Mouse (Mus musculus): ENCODE results near the gene Rapgef2. TPM values are rescaled to one million over a fixed set of nuclear protein-coding genes. Genes with fewer than 3 reads are reported as not detected.
"Not testable (repeated sequence)": the region's sequence is repeated elsewhere in the genome, so short reads cannot be mapped to it uniquely, and the experiment has no call there.

Rapgef2 gene
- total RNA-seq, 2 experiments from 2014 or later, result 158 to 163 TPM

DNA sequence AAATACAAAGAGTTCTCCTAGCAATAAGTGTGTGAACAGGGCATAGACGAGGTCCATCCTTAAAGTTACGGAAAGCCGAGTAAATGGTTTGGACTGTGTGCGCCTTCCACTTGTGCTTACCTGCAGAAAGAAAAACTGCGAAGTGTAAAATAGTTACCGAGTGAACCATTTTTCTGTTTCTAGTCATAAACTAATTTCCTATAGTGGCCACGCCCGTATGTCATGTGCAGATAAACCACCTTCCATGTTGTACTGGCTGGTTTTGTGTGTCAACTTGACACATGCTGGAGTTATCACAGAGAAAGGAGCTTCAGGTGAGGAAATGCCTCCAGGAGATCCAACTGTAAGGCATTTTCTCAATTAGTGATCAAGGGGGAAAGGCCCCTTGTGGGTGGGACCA, 115.2 kb downstream of the Rapgef2 start:
- not testable (repeated sequence) for DNase-seq (ENCODE audit: low spot score in 2 of 2)

DNA sequence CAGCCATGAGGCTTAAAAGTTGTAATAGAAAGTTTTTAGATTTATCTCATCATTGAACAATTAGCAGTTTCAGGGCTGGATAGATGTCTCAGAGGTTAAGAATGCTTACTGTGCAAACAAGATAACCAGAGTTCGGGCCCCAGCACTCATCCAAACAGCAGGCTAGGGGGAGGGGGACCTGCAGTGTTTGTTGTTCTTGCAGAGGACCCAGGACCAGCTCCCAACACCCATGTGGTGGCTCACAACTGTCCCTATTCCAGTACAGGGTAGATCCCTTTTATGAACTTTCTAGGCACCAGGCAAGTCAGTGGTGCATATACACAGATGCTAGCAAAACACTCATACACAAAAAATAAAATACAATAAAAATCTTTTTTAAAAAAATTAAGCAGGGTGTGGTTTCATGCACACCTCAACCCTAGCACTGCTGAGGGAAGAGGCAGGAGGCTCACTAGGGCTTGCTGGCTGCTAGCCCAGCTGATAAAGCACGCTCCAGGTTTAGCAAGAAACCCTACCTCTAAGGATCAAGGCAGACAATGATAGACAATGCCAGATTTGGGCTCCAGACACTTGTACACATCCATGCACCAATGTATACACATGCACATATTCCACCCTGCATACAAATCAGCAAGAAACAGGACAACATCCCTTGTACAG, 118.0 kb downstream of the Rapgef2 start:
- no peak for DNase-seq (ENCODE audit: low spot score in 2 of 2)

DNA sequence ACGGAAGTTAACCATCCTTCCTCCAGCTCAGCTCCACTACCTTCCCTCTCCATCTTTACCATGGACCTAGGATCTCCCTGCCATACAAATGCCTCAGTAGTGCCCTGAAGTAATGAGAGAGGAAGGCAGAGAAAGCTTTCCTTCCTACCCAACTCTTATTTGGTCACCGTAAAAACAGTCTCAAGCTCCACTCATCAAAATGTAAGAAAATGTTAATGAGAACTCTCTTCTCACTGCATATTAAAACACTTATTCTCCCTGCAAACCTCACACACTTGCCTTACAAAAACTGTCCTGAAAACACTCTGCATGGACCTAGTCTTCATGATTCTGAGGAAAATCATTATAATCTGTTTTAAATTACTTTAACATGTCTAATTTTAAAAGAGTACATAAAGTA, 118.7 kb downstream of the Rapgef2 start:
- no peak for DNase-seq (ENCODE audit: low spot score in 2 of 2)

DNA sequence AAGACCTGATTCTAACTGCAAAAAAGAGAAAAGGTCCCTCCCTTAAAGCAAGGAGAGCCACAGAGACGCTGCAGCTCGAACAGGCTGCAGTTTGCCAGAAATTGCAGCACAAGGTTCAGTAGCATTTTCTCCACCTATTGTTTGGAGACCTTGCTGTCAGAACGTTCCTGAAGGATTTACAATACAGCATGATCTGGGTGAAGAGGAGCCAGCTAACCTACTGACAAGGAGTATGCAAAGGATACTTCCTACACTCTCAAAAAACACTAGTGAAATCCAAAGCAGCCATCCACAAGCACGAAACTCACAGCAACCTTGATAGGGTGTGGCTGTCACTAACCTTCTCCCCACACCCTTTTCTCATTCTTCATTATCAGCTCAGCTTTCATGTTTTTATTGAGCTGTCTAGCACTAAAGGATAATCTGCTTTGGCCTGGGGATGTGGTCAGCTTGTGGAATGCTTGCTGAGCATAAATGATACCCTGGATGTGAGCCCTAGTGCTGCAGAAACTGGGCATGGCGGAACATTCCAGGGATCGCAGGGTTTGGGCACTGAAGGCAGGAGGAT, 124.4 kb downstream of the Rapgef2 start:
- DNase-seq (ENCODE audit: low spot score in 2 of 2), result no peak

DNA sequence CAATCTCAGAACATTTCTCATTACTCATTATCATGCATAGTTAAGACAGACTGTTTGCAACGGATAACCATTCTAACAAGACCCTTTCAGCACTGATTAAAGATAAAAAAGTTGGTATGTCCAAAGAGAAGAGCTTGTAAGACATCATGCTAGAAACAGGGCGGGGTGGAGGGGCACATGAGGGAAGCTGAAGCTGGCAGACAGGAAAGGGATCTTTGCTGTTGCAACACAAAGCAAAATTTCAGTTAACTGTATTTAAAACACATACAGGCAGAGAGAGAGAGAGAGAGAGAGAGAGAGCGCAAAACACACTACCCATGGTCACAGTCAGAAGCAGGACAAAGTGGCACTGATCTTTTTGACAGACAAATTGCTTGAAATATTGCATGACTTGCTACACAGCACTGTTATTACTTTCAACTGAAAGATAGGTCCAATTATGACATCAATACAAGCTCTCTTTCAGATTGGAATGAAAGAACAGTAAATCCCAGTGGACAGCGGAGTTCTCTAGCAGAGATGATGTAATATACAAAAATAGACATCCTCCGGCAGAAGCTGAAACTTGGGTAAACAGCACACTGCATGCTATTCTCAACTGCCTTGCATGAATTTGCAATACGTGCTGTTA, 125.1 kb downstream of the Rapgef2 start:
- peak in 1 of 2 experiments; percentile 66 for DNase-seq (ENCODE audit: low spot score in 2 of 2)

DNA sequence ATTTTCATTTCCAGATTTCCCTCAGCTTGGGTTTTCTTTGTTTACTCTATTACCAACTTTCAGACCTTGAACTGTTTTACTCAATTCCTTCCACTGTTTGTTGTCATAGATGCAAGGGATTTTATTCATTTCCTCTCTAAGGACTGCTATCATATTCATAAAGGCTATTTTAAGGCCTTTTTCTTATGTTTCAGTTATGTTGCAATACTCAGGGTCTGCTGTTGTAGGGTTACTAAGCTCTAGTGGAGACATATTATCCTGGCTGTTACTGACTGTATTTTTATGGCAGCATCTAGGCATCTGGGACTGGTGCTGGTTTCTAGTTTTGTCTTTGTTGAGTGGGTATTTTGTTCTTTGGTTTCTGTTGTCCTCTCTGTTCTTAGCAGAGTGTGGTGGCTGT, 128.1 kb downstream of the Rapgef2 start:
- DNase-seq (ENCODE audit: low spot score in 2 of 2), result no peak

DNA sequence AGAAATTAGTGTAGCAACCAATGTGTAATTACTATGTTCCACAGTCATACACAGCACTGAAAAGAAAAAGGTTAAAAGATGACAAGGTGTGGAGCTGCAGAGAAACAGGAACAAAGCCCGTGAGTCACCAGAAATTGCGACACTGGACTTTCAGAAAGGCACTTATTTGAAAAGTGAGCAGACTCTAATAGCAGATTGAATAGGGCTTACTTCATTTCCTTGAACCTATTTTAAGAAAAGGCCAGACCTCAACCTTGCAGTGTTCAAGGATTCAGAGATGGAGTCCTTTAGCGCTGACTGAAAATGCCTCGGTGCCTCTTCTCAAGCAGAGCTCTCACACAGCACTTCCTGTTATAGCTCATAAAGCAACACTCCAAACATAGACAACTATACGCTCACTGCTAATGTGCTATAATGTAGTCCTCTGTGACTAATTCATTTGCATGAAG, 133.3 kb downstream of the Rapgef2 start:
- DNase-seq (ENCODE audit: low spot score in 2 of 2), result no peak

DNA sequence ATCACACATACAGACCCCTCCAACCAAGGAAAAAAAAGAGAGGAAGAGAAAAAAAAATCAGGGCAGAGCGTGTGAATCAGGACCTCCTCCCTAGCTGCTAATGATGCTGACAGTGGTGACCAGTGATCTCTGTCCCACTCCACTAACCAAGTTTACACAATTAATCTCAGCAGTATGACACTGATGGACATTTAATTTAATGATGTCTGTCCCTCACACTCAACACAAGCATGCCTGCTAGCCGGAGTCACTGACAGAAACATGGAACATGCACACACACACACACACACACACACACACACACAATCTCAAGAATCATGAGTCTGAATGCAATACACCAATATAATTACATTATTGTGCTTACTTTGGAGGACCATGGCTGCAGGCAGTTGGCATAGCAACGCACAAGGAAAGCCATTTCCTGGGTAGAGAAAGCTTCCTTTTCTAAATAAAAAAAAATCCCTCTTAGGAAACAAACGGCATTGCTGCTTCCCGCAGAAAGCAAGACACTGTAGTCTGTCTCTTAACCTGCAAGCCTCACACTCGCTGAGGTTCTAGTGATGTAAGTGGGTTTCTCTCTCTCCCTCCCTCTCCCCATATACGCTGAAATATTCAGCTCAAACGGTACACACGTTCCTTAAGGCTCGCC, 140.8 kb downstream of the Rapgef2 start:
- peak in 1 of 2 experiments; percentile 46 for DNase-seq (ENCODE audit: low spot score in 2 of 2)

DNA sequence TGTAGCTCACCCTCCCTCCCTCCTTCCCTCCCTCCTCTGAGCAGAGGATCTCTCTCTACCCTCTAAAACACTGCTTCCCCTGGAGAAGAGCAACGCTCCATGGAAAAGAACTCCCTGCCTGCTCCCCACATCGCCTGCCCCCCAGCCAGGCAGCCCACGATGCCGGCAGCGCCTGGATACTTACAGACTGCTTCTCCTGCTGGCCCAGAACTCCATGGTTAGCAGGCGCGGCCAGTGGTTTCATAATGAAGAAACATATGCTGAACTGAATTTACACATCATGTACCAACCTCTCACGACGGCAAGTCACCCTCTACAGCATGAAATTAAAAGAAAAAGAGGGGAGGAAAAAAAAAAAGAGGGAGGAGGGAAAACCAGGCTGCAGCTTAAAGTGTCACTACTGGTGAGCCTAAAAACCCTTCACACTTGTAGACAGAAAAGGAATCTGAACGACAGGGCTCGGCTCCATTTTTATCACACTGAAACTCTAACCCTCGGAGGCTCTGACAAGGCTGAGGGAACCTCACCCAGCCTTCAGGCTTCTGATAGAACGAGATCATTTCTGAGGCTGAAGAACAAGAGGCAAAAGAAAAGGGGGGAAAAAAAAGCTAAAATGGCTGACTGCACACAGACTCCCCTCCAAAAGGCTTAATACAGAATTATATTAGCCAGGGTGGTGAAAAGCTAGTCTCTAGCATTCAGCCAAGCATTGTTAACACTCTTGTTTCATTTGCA, 141.5 kb downstream of the Rapgef2 start:
- peak in 1 of 2 experiments; percentile 73 for DNase-seq (ENCODE audit: low spot score in 2 of 2)

DNA sequence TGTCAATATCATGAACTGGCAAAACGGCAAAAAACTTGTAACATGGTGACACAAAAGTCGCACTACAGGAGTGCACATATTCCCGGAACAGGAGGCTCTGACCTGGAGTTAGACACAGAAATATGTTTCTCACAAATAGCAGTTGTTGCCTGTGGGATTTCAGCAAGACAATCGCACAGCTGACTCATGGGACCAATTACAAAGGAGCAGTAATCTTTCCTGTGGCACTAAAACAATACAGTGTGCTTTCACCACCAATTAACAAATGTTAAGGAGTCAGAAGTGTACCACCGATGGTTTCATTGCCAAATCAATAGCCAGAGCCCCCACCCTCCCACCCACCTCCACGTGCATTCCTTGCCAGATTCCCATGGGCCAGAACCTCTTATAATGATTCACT, 142.2 kb downstream of the Rapgef2 start:
- peak in 1 of 2 experiments; percentile 49 for DNase-seq (ENCODE audit: low spot score in 2 of 2)

DNA sequence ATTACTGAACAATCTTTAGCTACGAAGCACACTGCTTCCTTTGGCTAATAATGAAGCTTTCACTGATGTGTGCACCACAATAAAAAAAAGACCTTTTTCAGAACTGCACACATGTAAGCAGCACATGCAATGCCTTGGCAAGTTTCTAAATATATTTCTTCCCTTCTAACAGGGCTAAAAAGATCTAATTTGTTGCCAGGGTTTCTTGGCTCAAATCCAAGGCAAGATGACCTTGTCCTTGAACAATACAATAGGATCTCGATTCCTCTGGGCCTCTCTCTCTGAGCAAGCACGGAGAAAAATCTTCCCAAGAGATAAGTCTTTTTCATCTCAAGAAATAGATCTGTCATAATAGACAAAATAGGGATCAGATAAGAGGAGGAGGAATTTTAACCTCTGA, 147.1 kb downstream of the Rapgef2 start:
- no peak for DNase-seq (ENCODE audit: low spot score in 2 of 2)

DNA sequence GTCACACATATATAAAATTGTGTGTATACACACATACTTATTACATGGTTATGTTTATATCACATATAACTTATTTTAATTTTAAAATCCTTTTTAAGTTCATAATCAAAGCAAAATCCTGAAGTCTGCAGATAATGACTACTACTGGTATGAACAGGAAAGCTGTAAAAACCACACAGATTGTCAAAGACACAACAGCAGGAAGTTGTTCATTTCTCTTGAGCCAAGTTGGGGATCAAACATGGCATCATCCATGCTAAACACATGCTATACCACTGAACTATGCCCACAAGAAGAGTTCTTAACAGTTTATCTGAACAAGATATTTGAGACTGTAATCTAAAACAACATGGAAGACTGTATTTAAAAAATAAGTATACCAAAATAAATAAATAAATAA, 147.7 kb downstream of the Rapgef2 start:
- DNase-seq (ENCODE audit: low spot score in 2 of 2), result no peak

DNA sequence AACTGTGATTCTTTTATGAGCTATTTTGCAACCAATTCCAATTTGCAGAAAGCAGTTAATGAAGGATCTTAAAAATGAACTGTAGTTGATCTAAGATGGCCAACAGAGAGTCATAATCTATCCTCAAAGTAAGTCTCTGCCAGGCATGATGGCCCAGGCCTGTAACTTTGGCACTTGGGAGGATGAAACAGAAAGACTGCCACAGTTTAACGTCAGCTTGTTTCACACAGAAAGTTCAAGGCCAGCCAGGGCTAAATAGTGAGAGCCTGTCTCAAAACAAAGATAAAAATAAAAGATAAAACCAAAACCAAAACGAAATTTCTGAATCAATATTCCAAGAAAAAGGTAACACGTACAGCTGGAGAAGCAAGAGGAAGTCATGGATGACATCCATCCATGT, 155.3 kb downstream of the Rapgef2 start:
- DNase-seq (ENCODE audit: low spot score in 2 of 2), result no peak

DNA sequence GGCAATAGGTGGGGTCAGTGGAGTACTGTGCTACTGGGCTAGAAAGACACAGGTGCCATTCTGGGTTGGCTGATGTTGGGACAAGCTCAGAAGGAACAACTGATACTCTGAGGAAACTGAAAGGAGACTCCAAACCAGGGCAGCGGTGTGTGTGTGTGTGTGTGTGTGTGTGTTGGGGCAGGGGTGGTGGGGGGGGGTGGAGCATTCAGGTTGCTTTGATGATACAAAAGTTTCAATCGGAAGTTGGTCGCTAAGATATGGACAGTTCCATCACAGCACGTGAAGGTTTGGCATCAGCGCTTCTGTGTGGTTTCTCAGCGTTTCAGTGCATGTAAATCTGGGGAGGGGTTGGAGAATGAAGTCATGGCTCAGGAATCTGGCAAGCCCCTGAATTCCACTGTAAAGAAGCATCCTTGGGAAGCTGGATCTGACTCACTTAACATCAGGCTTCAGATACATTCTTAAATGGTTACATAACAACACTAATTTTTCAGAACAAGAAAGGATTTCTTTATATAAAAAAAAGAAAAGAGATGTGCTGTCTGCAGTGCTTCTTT, 157.2 kb downstream of the Rapgef2 start:
- DNase-seq (ENCODE audit: low spot score in 2 of 2), result no peak

DNA sequence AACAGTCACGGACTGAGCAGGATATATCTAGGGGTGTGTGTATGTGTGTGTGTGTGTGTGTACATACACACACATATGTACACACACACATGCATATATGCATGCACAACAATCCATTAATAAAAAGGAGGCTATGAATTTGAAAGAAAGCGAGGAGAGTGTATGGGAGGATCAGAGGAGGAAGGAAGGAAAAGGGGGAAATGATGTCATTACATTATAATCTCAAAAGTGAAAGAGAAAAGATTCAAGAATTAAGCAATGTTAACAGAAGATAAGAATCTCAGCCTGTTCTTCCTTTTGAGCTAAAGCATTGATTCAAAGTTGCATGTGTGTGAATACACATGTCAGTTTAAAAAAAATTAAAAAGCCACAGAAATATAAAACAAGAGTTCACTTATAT, 158.5 kb downstream of the Rapgef2 start:
- no peak for DNase-seq (ENCODE audit: low spot score in 2 of 2)

DNA sequence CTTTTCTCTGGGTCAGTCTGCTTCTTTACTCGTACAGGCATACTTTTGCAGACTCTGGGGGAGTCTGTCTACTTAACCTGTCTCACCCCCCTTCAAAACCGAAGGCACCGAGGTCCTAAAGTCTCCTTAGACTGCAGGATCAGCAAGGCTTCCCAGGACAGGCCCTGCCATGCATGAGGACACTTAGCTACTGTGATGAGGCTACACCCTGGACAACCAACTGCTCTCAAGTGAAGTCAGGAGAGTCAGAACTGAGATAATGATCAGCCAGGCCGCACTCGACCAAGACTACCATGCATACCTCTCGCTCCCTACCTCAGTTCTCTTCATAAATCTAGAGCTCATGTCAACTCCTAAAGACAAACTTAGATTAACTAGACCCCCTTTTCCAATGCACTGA, 159.5 kb downstream of the Rapgef2 start:
- no peak for DNase-seq (ENCODE audit: low spot score in 2 of 2)

DNA sequence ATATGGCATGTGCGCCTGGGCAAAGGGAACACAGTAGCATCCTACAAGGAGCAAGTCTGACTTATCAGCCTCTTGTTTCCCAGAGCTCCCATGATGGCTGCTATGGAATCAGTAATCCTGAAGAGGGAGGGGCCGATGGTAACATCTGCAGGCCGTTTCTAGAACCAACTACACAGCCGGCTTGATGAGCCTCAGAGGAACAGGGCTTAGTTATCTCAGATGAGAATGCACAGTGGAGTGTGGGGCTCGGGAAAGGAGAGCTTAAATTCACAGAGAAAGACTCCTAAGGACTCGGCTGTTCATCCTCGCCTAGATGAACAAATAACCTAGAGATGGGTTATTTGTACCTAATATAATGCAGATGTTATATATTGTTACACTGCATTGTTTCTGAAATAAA, 164.9 kb downstream of the Rapgef2 start:
- no peak for DNase-seq (ENCODE audit: low spot score in 2 of 2)

DNA sequence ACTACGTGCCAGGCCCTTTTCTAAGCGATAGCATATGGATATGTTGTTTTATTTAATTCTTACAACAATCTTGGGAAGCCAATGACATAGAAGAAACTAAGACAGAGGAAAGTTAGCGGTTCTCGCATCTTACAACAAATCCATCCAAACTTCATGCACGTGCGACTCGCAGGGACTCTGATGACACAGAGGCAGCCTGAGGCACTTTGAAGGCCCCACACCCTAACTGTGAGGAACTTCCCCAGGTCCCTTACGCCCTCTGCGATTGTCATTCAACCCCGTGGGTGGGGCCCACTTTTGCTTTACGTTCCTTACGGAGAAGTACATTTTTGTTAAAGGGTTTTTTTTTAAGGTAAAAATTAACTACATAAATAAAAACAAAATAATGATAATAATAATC, 166.3 kb downstream of the Rapgef2 start:
- no peak for DNase-seq (ENCODE audit: low spot score in 2 of 2)

DNA sequence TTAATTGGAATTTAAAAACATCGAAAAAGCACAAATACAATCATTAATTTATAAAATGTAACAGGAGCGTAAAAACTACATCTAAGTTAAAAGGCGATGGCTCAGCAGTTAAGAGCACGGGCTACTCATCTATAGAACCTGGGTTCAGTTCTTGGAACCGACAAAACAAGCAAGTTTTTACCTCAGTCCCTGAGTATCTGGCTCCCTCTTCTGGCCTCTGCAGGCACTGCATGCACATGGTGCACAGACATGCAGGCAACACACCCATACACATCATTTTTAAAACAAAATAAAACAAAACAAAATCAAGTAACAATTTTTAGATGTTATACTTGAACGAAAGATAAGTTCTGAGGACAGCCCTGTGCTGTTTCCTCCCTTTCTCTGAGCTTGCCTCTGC, 176.2 kb downstream of the Rapgef2 start:
- no peak for DNase-seq (ENCODE audit: low spot score in 2 of 2)

DNA sequence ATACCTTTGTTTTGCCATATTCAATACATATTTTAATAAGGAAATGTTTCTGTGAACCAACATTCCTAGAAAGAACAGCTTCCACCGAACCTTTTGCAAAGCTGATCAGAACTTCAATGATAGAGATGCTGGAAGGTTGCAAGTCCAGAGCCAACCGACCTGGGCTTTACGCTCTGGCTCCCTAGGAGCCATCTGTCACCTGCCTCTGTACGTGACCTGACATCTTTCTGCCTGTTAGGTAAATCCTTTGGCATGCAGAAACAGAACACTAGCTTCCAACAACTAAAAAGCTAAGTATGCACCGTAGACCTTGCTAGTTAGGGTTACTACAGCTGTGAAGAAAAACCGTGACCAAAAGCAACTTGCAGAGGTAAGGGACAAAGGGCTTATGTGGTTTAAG, 178.1 kb downstream of the Rapgef2 start:
- no peak for DNase-seq (ENCODE audit: low spot score in 2 of 2)

DNA sequence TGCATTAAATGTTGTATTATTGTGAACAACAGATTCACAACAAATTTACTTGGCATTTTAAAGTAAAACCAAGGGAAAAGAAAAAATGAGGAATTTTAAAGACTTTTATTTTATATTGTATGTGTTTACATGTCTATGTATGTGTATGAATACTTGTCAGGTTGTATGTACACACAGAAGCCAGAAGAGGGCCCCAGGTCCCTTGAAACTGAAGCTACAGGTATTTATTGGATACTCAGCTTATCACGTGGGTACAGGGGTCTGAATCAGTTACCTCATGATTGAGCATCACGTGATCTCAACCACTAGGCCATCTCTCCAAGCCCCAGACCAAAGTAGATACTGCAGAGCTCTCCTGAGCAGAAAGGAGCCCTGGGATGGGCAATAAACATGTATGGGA, 180.0 kb downstream of the Rapgef2 start:
- no peak for DNase-seq (ENCODE audit: low spot score in 2 of 2)
